Mouse (Mus musculus) erythroblast, embryonic 14.5 days (primary cell): ENCODE data around the gene Msi2.

Experiments
- GATA1 ChIP-seq: IDR thresholded peaks from 2 replicates; pipeline ENCODE4 v1.6.1; 2012; ENCODE audit warnings: low read length, inconsistent platforms, mixed read lengths
- TAL1 ChIP-seq: IDR thresholded peaks from 3 replicates; pipeline ENCODE4 v1.6.1; 2012; ENCODE audit warnings: low read length, inconsistent platforms, mixed read lengths

- TF ChIP-seq TAL1 (no peak), GATA1 (no peak)
Measured at GRCm38 (mm10) chr11:88524790-88525575, 193.3 kb downstream of the Msi2 start.
